Mouse (Mus musculus) thymus, adult 2 months (tissue): ENCODE measurements around the gene Tead4. TPM values are rescaled to one million over a fixed set of nuclear protein-coding genes. Genes with fewer than 3 reads are reported as not detected.
"Not testable (repeated sequence)": the region's sequence is repeated elsewhere in the genome, so short reads cannot be mapped to it uniquely, and the experiment has no call there.

ENCODE experiments used
- DNase-seq: peaks from one replicate; pipeline ENCODE4 v3.0.0; 2021
- H3K27ac ChIP-seq: fragments of 200-500 bp; 2 replicates; pipeline ENCODE4 v1.5.1; 2012; ENCODE audit warnings: low read length, control low read depth; ENCODE audit not compliant: control insufficient read depth, insufficient read depth
- H3K27me3 ChIP-seq: fragments of 200-500 bp; 2 replicates; pipeline ENCODE4 v1.6.1; 2012; ENCODE audit warnings: mild to moderate bottlenecking, low read length, moderate library complexity, mixed read lengths; ENCODE audit not compliant: control insufficient read depth, insufficient read depth
- H3K36me3 ChIP-seq: fragments of 200-500 bp; 2 replicates; pipeline ENCODE4 v1.6.1; 2012; ENCODE audit warnings: mild to moderate bottlenecking, low read length, moderate library complexity; ENCODE audit not compliant: control insufficient read depth, insufficient read depth
- H3K4me1 ChIP-seq: fragments of 200-500 bp; replicated peaks from 2 replicates; pipeline ENCODE4 v1.6.1; 2012; ENCODE audit warnings: low read length; ENCODE audit not compliant: control insufficient read depth, insufficient read depth
- H3K4me3 ChIP-seq: fragments of 200-500 bp; 2 replicates; pipeline ENCODE4 v1.5.1; 2012; ENCODE audit warnings: mild to moderate bottlenecking, low read length, control low read depth, moderate library complexity; ENCODE audit not compliant: control insufficient read depth, insufficient read depth
- CTCF ChIP-seq: fragments of 200-500 bp; IDR thresholded peaks from 2 replicates; pipeline ENCODE4 v1.5.1; 2012; ENCODE audit warnings: mild to moderate bottlenecking, control low read depth, low read length, moderate library complexity, borderline replicate concordance; ENCODE audit not compliant: control insufficient read depth, poor library complexity, insufficient read depth; ENCODE audit errors: extremely low read depth
- POLR2A ChIP-seq: fragments of 200-500 bp; IDR thresholded peaks from 2 replicates; pipeline ENCODE4 v1.6.1; 2012; ENCODE audit warnings: mild to moderate bottlenecking, low read length, control low read depth, moderate library complexity; ENCODE audit not compliant: control insufficient read depth, poor library complexity, insufficient read depth; ENCODE audit errors: extremely low read depth
- WGBS: fragments of 180-500 bp; shearing (Covaris S2); methylation state at CpG from one replicate; pipeline ENCODE4 v1.1.7; 2018; 5-methylcytosine and 5-hydroxymethylcytosine counted together
- polyA plus RNA-seq: library from polyadenylated mRNA; depleted of rRNA; stranded (reverse); fragments of >200 nt; gene quantifications from 2 replicates; pipeline ENCODE4 v1.2.3, GENCODE M21; 2012

Gene Tead4
- polyA plus RNA-seq, 1 experiment = 0.53 TPM

DNA sequence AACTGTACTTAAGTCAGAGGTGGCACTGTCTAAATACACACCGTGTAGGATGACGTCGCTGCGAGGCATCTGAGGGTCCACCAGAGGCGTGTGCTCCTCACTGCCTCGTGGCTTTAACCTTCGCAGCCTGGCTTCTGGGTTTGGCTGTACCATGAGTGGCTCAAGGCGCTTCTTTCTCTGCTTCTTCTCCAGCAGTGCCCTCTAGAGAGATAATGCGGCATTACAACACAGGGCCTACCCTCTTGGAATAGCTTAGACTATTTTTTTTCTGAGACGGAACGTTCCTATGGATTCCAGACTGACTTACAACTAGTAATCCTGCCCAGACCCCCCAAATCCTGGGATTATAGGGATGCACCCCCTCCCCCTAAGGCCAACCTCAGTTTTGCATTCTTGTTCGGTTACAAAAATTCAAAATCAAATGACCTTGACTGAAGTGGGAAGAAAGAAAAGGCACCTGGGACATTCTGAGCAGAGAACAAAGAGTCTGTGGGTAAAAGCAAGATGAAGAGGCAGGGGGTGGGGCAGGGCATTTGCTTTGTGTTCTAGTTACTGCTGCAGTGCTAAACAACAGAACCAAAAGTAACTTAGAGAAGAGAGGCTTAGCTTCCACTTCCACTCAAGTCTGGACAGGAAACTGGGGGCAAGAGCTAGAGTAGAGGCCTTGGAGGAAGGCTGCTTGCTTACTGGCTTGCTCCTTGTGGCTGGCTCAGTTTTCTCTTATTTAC lies 33.9 kb upstream of the Tead4 start:
- no peak overlapping the region for H3K27ac ChIP-seq
- H3K27me3 ChIP-seq = no peaks in the 10 kb centered on the region
- H3K36me3 ChIP-seq = no peaks in the 10 kb centered on the region
- 16% methylated on average over 12 of the region's 12 CpGs for WGBS
- H3K4me3 ChIP-seq = no peak overlapping the region
- no peak for TF ChIP-seq POLR2A
- peak; percentile 37; the same call in 1 of the 2 replicates for TF ChIP-seq CTCF
- DNase-seq = peak; percentile 73
- peaks cover 8% of the 10 kb centered on the region for H3K4me1 ChIP-seq

DNA sequence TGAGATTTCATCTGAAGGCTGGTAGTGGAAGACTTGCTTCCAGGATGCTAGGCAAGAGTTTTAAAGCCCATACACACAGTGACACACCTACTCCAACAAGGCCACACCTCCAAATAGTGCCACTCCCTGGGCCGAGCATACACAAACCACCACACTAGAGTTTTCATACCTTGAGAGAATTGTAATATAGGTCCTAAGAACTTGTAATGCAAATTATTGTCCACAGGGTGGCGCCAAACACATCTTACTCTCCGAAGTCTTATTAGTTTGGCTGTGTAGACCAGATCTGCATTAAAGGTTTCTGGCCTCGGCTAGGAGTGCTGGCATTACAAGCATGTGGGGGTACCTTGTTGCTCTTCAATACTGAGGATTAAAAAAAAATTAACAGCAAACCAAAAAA lies 17.7 kb upstream of the Tead4 start:
- no peak for TF ChIP-seq POLR2A
- TF ChIP-seq CTCF = no peak
- Histone ChIP-seq H3K27ac (no peak overlapping the region), H3K27me3 (no peaks in the 10 kb centered on the region), H3K4me1 (no peaks in the 10 kb centered on the region), H3K36me3 (no peaks in the 10 kb centered on the region), H3K4me3 (no peak overlapping the region)
- WGBS = 4% methylated on average over 4 of the region's 4 CpGs
- peak; percentile 43 for DNase-seq

DNA sequence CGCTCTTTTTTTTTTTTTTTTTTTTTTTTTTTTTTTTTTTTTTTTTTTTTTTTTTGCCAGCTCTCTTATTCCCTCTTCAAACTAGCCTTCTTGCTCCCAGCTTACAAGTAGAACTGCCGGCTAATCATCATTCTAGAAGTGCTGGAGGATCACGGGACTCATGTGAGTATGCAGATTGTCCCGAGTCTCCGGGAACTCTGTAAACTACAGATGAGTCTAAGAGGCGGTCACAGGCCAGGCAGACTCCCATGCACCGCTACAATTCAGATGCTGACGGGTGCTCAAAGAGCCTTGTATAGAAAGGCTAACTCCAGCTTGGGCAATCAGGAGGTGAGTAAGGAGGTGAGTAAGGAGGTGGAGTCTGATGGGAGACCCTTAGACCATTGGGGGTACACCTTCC lies 15.0 kb upstream of the Tead4 start:
- H3K36me3 ChIP-seq = no peaks in the 10 kb centered on the region
- 88% methylated on average over 8 of the region's 8 CpGs for WGBS
- DNase-seq = no peak

DNA sequence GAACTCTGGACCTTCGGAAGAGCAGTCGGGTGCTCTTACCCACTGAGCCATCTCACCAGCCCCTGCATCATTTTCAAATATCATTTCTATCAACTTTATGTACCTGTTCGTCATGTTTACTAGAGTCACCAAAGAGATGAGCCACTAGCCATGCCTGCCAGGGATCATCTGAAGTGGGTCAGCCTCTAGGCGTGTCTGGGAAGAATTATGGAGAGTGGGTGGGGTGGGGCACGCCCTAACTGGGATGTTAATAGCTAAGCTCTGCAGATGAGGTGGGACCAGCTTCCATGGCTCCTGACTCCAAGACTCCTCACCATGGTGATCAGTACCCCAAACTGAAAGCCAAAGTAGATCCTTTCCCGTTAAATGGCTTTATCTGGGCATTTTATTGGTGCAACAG lies 14.2 kb upstream of the Tead4 start:
- H3K27me3 ChIP-seq = no peaks in the 10 kb centered on the region
- H3K4me1 ChIP-seq = no peaks in the 10 kb centered on the region
- DNase-seq = no peak
- 88% methylated on average over 6 of the region's 6 CpGs for WGBS
- no peaks in the 10 kb centered on the region for H3K36me3 ChIP-seq
- no peak for TF ChIP-seq CTCF
- no peak for TF ChIP-seq POLR2A
- H3K4me3 ChIP-seq = no peak overlapping the region
- H3K27ac ChIP-seq = no peak overlapping the region

More for the DNA sequence above, 15.0 kb upstream of the Tead4 start:
- Histone ChIP-seq H3K4me3 (no peak overlapping the region), H3K4me1 (no peaks in the 10 kb centered on the region), H3K27me3 (no peaks in the 10 kb centered on the region), H3K27ac (no peak overlapping the region)
- TF ChIP-seq POLR2A (no peak), CTCF (no peak)

DNA sequence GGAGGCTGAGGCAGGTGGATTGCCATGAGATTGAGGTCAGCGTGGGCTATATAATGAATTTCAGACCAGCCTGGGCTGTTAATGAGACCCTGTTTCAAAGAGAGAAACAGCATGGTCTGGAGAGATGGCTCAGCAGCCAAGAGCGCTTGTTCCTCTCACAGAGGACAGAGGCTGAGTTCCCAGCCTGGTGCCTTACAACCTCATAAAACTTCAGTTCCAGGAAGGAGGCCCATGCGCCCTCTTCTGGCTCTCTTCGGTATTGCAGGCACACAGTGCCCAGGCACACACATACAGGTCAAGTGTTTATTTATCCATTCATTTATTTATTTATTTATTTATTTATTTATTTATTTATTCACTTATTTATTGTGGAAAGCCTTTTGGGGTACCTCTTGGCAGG lies 7.7 kb upstream of the Tead4 start:
- TF ChIP-seq POLR2A (no peak), CTCF (peak; percentile 48; the same call in 1 of the 2 replicates)
- 37% methylated on average over 4 of the region's 4 CpGs for WGBS
- H3K27ac ChIP-seq = no peak overlapping the region
- no peaks in the 10 kb centered on the region; the same call in 1 of the 2 replicates for H3K4me1 ChIP-seq
- H3K27me3 ChIP-seq = no peaks in the 10 kb centered on the region
- peak; percentile 50 for DNase-seq
- no peaks in the 10 kb centered on the region for H3K36me3 ChIP-seq
- H3K4me3 ChIP-seq = no peak overlapping the region

DNA sequence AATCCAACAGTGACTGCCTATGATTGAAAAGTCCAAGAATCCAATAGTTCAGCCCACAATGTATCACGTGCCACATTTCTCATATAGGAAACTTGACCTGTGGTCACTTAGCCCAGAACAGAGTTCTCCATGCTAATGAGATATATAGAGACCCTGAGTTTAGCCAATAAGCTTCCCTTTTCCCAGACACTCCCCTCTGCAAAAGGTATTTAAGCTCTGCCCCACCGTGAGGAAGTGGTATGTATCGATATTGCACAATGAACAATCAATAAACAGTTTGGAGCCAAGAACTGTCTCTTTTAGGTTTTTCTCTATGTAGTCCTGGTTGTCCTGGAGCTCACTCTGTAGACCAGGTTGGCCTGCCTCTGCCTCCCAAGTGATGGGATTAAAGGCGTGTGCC lies 4.2 kb upstream of the Tead4 start:
- Histone ChIP-seq H3K4me3 (no peak overlapping the region), H3K27me3 (peaks cover 6% of the 10 kb centered on the region; the same call in 1 of the 2 replicates), H3K27ac (no peak overlapping the region), H3K4me1 (peaks cover 3% of the 10 kb centered on the region; the same call in 1 of the 2 replicates), H3K36me3 (no peaks in the 10 kb centered on the region)
- TF ChIP-seq POLR2A (no peak), CTCF (no peak)
- WGBS = 89% methylated on average over 4 of the region's 4 CpGs
- DNase-seq = no peak

DNA sequence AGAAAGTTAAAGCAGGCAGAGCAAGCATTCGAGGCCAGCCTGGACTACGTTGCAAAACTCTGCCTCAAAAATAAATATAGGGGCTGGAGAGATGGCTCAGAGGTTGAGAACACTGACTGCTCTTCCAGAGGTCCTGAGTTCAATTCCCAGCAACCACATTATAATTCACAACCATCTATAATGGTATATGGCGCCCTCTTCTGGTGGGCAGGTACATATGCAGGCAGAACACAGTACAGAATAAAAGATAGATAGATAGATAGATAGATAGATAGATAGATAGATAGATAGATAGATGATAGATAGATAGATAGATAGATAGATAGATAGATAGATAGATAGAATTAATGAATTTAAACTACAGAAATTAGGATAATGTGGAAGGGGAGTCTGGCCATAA lies 2.0 kb upstream of the Tead4 start:
- not testable (repeated sequence) for H3K36me3 ChIP-seq, H3K4me3 ChIP-seq, H3K4me1 ChIP-seq, H3K27ac ChIP-seq, DNase-seq
- H3K27me3 ChIP-seq = peaks cover 11% of the 10 kb centered on the region; the same call in 1 of the 2 replicates
- WGBS = 88% methylated on average over 3 of the region's 3 CpGs
